Mouse (Mus musculus): ENCODE measurements around the gene Nras.

The Nras gene

GRCm38 (mm10) chr3:103098662-103099061, 40.6 kb downstream of the Nras start:
- WGBS = 81% methylated on average over 23 of the region's 23 CpGs

DNA sequence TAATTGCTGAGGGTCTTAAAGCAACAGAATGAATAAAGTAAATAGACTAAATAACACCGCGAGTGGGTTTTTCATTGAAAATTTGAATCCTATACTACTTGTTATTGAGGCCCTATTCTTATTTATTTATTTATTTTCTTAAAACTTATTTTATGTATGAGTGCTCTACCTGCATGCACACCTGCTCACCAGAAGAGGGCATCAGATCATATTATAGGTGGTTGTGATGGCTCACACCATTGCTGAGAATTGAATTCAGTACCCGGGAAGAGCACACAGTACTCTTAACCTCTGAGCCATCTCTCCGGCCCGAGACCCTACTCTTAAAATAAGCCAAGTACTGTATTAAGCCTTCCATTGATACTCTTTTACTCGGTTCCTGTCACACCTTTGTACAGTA, 41.6 kb downstream of the Nras start:
- 87% methylated on average over 6 of the region's 6 CpGs for WGBS

GRCm38 (mm10) chr3:103100735-103101134, 42.6 kb downstream of the Nras start:
- 56% methylated on average over 2 of the region's 2 CpGs for WGBS

- WGBS = 44% methylated on average over 5 of the region's 5 CpGs
These were observed 43.1 kb downstream of the Nras start for GRCm38 (mm10) chr3:103101194-103101593.

- WGBS = under 1% methylated on average over 14 of the region's 14 CpGs
These were observed 43.8 kb downstream of the Nras start for GRCm38 (mm10) chr3:103101909-103102308.

GRCm38 (mm10) chr3:103102454-103103390, 44.6 kb downstream of the Nras start, which contains the start of gene Dennd2c:
Gene Dennd2c (plus strand): TSS chr3:103102604.
- WGBS = 2% methylated on average over 72 of the region's 72 CpGs

DNA sequence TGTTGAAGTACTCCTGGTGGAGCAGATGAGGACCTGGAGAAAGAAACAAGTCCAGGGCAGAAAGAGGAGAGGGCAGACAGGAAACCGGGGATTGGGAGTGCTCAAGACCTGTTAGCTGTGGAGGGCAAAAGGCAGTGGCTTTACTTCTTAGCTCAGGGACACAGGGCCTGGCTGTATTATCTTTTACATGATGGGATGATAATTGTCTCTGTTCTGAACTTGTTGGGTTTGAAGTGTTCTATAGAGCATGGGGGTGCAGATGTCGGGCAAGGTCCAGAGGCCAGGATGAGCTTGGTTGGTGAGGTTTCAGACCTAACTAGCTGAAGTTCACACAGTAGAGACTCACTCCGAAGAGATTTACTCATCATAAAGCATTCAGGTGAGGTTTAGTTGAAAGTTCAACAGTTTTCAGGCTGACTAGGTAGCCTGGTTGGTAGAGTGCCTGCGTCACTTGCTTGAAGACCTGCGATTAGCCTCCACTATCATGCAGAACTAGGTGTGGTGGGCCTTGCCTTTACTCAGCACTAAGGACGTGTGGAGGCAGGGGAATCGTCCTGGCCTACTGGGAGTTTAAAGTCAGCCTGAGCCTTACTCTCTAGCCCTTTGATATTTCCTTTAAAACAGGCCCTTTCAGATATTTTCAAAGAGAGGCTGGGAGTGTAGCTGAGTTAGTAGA, 49.6 kb downstream of the Nras start:
- 91% methylated on average over 7 of the region's 7 CpGs for WGBS

GRCm38 (mm10) chr3:103112216-103112615, 54.1 kb downstream of the Nras start:
- WGBS = 93% methylated on average over 5 of the region's 5 CpGs
